Mouse (Mus musculus) small intestine, adult 2 months (tissue): ENCODE measurements around the gene Rad51b. TPM values are rescaled to one million over a fixed set of nuclear protein-coding genes. Genes with fewer than 3 reads are reported as not detected.

Experiments
- H3K27ac ChIP-seq: fragments of 200-500 bp; 2 replicates; pipeline ENCODE4 v1.5.1; 2012; ENCODE audit warnings: low read depth, low read length, control low read depth, inconsistent platforms; ENCODE audit not compliant: insufficient read depth
- H3K27me3 ChIP-seq: fragments of 200-500 bp; 2 replicates; pipeline ENCODE4 v1.6.1; 2012; ENCODE audit warnings: mild to moderate bottlenecking, moderate library complexity, low read length, inconsistent platforms; ENCODE audit not compliant: control insufficient read depth, insufficient read depth
- H3K36me3 ChIP-seq: fragments of 200-500 bp; 2 replicates; pipeline ENCODE4 v1.6.1; 2012; ENCODE audit warnings: mild to moderate bottlenecking, low read length, control low read depth, inconsistent platforms; ENCODE audit not compliant: control insufficient read depth, insufficient read depth
- H3K4me1 ChIP-seq: fragments of 200-500 bp; 2 replicates; pipeline ENCODE4 v1.6.1; 2012; ENCODE audit warnings: low read length, inconsistent platforms, mixed read lengths; ENCODE audit not compliant: control insufficient read depth, insufficient read depth, insufficient read length
- H3K4me3 ChIP-seq: fragments of 200-500 bp; 2 replicates; pipeline ENCODE4 v1.5.1; 2012; ENCODE audit warnings: low read depth, mild to moderate bottlenecking, control low read depth, inconsistent platforms, low read length, moderate library complexity
- CTCF ChIP-seq: fragments of 200-500 bp; IDR thresholded peaks from 2 replicates; pipeline ENCODE4 v1.5.1; 2012; ENCODE audit warnings: low read depth, mild to moderate bottlenecking, control low read depth, inconsistent platforms, low read length, moderate library complexity, mixed read lengths; ENCODE audit not compliant: insufficient replicate concordance, insufficient read length; ENCODE audit errors: extremely low read depth
- POLR2A ChIP-seq: fragments of 200-500 bp; IDR thresholded peaks from 2 replicates; pipeline ENCODE4 v1.6.1; 2012; ENCODE audit warnings: low read depth, mild to moderate bottlenecking, control low read depth, inconsistent platforms, low read length, moderate library complexity
- WGBS: fragments of 180-500 bp; shearing (Covaris S2); methylation state at CpG from one replicate; pipeline ENCODE4 v1.1.7; 2018; 5-methylcytosine and 5-hydroxymethylcytosine counted together
- polyA plus RNA-seq: library from polyadenylated mRNA; depleted of rRNA; stranded (reverse); fragments of >200 nt; gene quantifications from 2 replicates; pipeline ENCODE4 v1.2.3, GENCODE M21; 2012

Rad51b gene
- polyA plus RNA-seq, 1 experiment, result 0.46 TPM

DNA sequence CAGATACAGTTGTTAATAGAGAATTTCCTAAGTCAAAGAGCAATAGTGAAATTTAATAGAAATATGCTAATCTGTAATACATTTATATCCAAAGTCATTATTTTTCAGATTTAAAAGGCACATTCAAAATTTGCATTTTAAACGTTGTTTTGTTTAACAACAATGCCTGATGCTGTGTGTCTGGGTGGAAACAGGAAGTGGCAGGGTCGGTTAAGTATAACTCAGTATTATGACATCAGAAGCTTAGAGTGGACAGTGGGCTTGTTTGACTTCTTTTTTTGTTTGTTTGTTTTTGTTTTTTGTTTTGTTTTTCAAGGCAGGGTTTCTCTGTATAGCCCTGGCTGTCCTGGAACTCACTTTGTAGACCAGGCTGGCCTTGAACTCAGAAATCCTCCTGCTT, 147.6 kb downstream of the Rad51b start:
- H3K27me3 ChIP-seq, result no peaks in the 10 kb centered on the region
- TF ChIP-seq CTCF (no peak), POLR2A (no peak)
- no peaks in the 10 kb centered on the region for H3K36me3 ChIP-seq
- WGBS, result 66% methylated on average over 2 of the region's 2 CpGs
- H3K4me3 ChIP-seq, result no peak overlapping the region
- H3K4me1 ChIP-seq, result peaks cover 13% of the 10 kb centered on the region
- H3K27ac ChIP-seq, result no peak overlapping the region

DNA sequence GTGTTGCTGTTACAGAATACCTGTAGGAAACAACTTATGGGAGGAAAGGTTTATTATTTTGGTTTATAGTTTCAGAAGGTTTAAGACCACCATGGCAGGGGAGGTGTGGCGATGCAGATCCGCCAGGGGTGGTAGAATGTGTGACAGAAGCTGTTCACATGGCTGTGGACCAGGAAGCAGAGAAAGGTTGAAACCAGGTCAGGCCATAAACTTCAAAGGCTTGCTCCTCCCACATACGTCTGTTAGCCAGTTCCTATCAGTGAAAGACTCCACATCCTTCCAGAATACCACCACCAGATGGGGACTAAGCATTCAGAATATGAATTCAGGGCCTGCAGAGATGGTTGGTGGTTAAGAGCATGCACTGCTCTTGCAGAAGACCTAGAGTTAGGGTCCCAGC, 150.0 kb downstream of the Rad51b start:
- TF ChIP-seq POLR2A (no peak), CTCF (no peak)
- H3K4me3 ChIP-seq, result no peak overlapping the region
- no peaks in the 10 kb centered on the region for H3K27me3 ChIP-seq
- H3K36me3 ChIP-seq, result no peaks in the 10 kb centered on the region
- whole genome bisulfite sequencing, result 44% methylated on average over 3 of the region's 3 CpGs
- peaks cover 8% of the 10 kb centered on the region for H3K4me1 ChIP-seq
- H3K27ac ChIP-seq, result no peak overlapping the region

DNA sequence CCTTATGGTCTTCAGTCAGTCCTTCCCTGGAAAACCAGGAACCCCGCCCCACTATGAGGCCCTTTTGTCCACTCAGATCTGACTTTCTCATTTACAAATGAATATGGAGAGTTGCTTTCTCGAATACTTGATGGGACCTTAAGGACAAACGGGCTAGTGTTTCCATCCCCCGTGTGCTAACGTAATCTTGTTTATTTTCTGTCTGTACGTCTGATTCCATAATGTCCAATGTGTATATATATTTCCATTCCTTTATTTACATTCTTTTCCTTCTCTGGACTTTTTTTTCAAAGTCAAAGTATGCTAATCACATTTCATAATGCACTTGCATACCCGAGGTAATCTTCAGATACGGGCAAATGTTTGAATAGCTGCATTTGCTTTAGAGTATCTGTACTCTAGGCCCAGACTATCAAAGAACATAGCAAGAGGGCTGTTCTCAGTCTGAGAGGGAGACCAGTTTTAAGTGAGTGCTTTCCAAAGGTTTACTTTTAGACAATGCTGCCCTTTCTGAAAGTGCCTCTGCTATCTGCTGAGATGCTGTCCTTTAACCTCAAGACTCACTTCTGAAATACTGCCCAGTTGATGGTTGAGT, 152.8 kb downstream of the Rad51b start:
- Histone ChIP-seq H3K27me3 (no peaks in the 10 kb centered on the region), H3K27ac (no peak overlapping the region), H3K36me3 (no peaks in the 10 kb centered on the region), H3K4me1 (peaks cover 6% of the 10 kb centered on the region), H3K4me3 (no peak overlapping the region)
- 85% methylated on average over 8 of the region's 8 CpGs for WGBS
- no peak for TF ChIP-seq POLR2A
- no peak for TF ChIP-seq CTCF

DNA sequence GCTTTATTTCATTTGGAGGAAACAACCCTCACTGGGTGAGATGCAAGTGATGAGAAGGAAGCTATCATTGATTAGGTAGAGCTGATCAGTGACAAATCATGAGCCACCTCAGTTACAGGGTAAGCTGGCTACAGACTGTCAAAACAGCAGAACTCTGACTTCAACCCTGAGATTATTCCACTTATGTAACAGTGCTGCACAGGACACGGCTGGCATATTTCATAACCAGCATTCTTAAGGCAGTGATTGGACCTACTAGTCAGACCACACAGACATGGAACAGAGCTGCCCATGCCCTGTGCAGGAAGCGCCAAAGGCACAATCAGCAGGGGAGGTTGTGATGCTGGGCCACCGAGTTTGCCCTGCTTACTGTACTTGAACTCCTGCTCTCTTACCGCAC, 155.8 kb downstream of the Rad51b start:
- no peaks in the 10 kb centered on the region for H3K36me3 ChIP-seq
- no peak overlapping the region for H3K27ac ChIP-seq
- no peaks in the 10 kb centered on the region for H3K27me3 ChIP-seq
- whole genome bisulfite sequencing, result 88% methylated on average over 4 of the region's 4 CpGs
- H3K4me3 ChIP-seq, result no peak overlapping the region
- TF ChIP-seq CTCF (no peak), POLR2A (no peak)
- no peaks in the 10 kb centered on the region for H3K4me1 ChIP-seq

DNA sequence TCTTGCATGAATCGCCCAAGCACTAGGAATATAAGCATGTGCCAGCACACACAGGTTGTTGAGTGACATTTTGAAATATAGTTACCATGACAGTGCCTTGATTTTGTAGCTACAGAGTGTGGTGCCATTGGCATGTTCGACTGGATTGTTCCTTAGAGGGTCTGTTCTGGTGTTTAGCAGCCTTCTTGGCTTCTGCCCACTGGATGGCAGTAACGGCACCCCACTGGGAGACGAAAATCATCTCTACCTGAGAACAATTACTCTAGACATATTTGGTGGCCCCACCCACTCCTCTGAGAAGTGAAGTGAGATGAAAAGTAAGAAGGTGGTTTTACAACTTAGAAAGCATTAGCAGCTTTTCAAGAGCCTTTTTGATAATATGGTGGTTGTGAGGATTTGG, 156.9 kb downstream of the Rad51b start:
- Histone ChIP-seq H3K4me1 (no peaks in the 10 kb centered on the region), H3K27me3 (no peaks in the 10 kb centered on the region), H3K4me3 (no peak overlapping the region), H3K27ac (no peak overlapping the region), H3K36me3 (no peaks in the 10 kb centered on the region)
- 61% methylated on average over 4 of the region's 4 CpGs for WGBS
- TF ChIP-seq POLR2A (no peak), CTCF (peak; percentile 21; the same call in 1 of the 2 replicates)

DNA sequence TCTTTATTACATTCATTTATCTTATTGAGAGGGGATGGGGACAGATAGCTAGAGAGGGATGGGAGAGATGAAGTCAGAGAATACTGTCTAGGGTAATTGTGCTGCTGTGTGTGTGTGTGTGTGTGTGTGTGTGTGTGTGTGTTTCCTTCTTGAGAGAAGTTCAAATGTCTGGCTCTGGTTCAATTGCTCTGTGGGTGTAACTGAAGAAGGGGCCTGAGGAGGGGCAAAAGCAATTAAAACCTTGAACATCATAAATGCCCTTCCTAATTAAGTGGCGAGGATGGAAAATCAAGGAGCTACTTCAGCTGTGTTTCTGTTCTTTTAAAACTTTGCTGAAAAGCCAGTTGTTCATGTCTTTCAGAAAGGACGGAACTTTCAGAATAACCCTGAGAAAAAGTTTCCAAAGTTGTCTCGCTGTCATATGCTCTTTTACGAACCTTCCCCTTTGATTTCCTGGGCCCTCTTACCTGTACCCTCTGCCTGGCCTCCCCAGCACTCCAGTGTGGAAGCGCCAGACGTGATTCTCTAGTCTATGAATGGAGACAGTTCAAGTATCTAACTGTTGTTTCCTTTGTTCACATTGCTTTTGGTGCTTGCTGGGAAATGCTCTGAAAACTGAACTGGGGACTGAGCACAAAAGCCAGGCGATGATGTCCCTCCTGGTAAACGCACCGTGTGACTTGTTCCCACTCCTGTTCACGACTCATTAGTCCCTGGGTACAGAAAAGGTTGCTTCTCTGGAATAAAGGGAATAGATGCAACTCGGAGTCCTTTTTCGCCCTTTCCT, 158.2 kb downstream of the Rad51b start:
- no peaks in the 10 kb centered on the region for H3K36me3 ChIP-seq
- TF ChIP-seq POLR2A (no peak), CTCF (no peak)
- no peaks in the 10 kb centered on the region for H3K27me3 ChIP-seq
- no peaks in the 10 kb centered on the region for H3K4me1 ChIP-seq
- no peak overlapping the region for H3K27ac ChIP-seq
- no peak overlapping the region for H3K4me3 ChIP-seq
- 77% methylated on average over 12 of the region's 12 CpGs for WGBS

DNA sequence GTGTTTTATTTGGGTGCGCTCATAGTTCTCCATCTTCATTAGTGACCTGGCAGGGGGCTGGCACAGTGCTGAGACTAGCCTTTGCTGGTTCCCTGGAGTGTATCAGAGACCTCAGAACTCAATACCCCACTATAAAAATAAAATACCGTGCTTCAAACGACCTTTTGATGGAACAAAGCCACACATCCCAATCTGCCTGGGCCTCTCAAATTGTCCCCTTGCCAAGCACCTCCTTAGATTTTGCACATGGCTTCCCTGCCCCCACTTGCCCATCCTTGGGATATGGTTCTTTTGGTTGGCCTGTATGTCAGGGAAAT, 158.7 kb downstream of the Rad51b start:
- Histone ChIP-seq H3K4me3 (no peak overlapping the region), H3K36me3 (no peaks in the 10 kb centered on the region), H3K27ac (no peak overlapping the region), H3K4me1 (no peaks in the 10 kb centered on the region), H3K27me3 (no peaks in the 10 kb centered on the region)
- TF ChIP-seq CTCF (no peak), POLR2A (no peak)
- WGBS, result 46% methylated on average over 3 of the region's 3 CpGs
